In the genomic region with DNA sequence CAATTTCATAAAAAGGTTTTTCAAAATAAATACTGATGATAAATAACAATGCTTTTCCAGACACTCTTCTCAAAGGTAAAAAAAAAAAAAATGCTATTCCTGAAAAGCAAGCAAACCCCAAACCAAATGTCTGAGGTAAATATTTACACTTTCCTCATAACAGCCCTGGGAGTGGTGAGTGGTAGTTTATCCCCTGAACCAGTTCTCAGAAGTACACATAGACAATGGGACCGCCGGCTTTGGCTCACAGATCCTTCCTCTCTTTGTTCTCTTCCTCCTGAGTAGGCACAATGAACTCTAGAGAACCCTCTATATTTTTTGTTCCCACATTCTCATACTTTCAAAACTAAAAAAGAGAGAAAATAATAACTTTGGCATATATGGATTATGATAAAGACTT, we compare ENCODE assay signal across 25 mouse cellular contexts.
DNase-seq lines count a peak whose midpoint lies in the region; ATAC-seq and TF ChIP-seq lines count a peak whose summit lies in the region.
"Had no signal": no experiment of that assay in that cellular context is flagged by ENCODE, and none has a peak within 500 bp of the region (broad histone marks: within the 10 kb centered on the region; RNA-seq: fewer than 3 reads in every experiment).

No protein-coding gene starts in this region.

- no peak overlapping the region for H3K4me2 ChIP-seq in lung, embryonic 14.5 days
- H3K4me2 ChIP-seq: embryonic facial prominence, embryonic 12.5 days; embryonic facial prominence, embryonic 15.5 days; heart, embryonic 12.5 days; heart, embryonic 15.5 days; hindbrain, embryonic 13.5 days had no signal

- H3K27me3 ChIP-seq in lung, embryonic 14.5 days (ENCODE audit: insufficient read depth, low read length): no peaks in the 10 kb centered on the region
- H3K27me3 ChIP-seq: embryonic facial prominence, embryonic 12.5 days; embryonic facial prominence, embryonic 15.5 days; heart, embryonic 12.5 days; heart, embryonic 15.5 days; hindbrain, embryonic 13.5 days had no signal

- 34% methylated on average over 2 of the region's 2 CpGs for WGBS in lung, embryonic 14.5 days

- no peak overlapping the region for H3K4me3 ChIP-seq in lung, embryonic 14.5 days (ENCODE audit: low read depth, low read length)
- H3K4me3 ChIP-seq: embryonic facial prominence, embryonic 12.5 days; embryonic facial prominence, embryonic 15.5 days; heart, embryonic 12.5 days; heart, embryonic 15.5 days; hindbrain, embryonic 10.5 days; hindbrain, embryonic 13.5 days had no signal

- peak; percentile 26 for DNase-seq in kidney, postnatal 10 days
- DNase-seq in kidney, adult 18-20 months: no peak
- peak; percentile 35 for DNase-seq in lung, embryonic 14.5 days
- DNase-seq in lung, postnatal 25 days (ENCODE audit: low spot score): no peak
- DNase-seq in lung, postnatal 14 days: peak; percentile 26
- DNase-seq in ovary, postnatal 36 days (ENCODE audit: low spot score): no peak
- DNase-seq: adrenal gland, adult 2 months; adrenal gland, postnatal 14 days; cerebellum, adult 11 months; cerebellum, adult 2 months; cerebellum, adult 9-11 months; cerebellum, postnatal 25 days; forebrain, postnatal 0 days; gastrocnemius, postnatal 25 days; heart, adult 18-20 months; heart, postnatal 10 days; heart, postnatal 36 days had no signal

- no peak for TF ChIP-seq CTCF in lung, embryonic 14.5 days (IDR thresholded peaks at IDR 0.05; ENCODE audit: low read depth)

- no peak overlapping the region for H3K27ac ChIP-seq in lung, embryonic 14.5 days (ENCODE audit: low read depth)
- H3K27ac ChIP-seq: embryonic facial prominence, embryonic 12.5 days; embryonic facial prominence, embryonic 15.5 days; heart, embryonic 15.5 days; hindbrain, embryonic 10.5 days; hindbrain, embryonic 13.5 days had no signal

- H3K4me1 ChIP-seq in lung, embryonic 14.5 days (ENCODE audit: insufficient read depth): no peaks in the 10 kb centered on the region
- H3K4me1 ChIP-seq: embryonic facial prominence, embryonic 12.5 days; embryonic facial prominence, embryonic 15.5 days; heart, embryonic 12.5 days; heart, embryonic 15.5 days; hindbrain, embryonic 10.5 days; hindbrain, embryonic 13.5 days had no signal

- no peaks in the 10 kb centered on the region for H3K36me3 ChIP-seq in lung, embryonic 14.5 days (ENCODE audit: insufficient read depth)
- H3K36me3 ChIP-seq: embryonic facial prominence, embryonic 12.5 days; embryonic facial prominence, embryonic 15.5 days; heart, embryonic 12.5 days; heart, embryonic 15.5 days; hindbrain, embryonic 10.5 days; hindbrain, embryonic 13.5 days had no signal

- no peak overlapping the region for H3K9ac ChIP-seq in lung, embryonic 14.5 days
- H3K9ac ChIP-seq: embryonic facial prominence, embryonic 12.5 days; embryonic facial prominence, embryonic 15.5 days; forebrain, postnatal 0 days; heart, embryonic 12.5 days; heart, embryonic 15.5 days; hindbrain, embryonic 13.5 days had no signal

- ATAC-seq in lung, embryonic 14.5 days (ENCODE audit: insufficient read depth): no peak
- ATAC-seq: CD4-positive, CD25-positive, alpha-beta regulatory T cell, adult 4 months; forebrain, embryonic 14.5 days; forebrain, postnatal 0 days had no signal

- H3K9me3 ChIP-seq in lung, embryonic 14.5 days (ENCODE audit: low read depth, low read length): no peaks in the 10 kb centered on the region
- H3K9me3 ChIP-seq: embryonic facial prominence, embryonic 12.5 days; embryonic facial prominence, embryonic 15.5 days; heart, embryonic 15.5 days; hindbrain, embryonic 10.5 days; hindbrain, embryonic 13.5 days had no signal

Comparison
In these comparisons a context has a peak if more than half of its experiments do, and no peak if none do; other contexts are left out.
1. DNase-seq: peak in kidney, postnatal 10 days (single experiment), lung, embryonic 14.5 days (single experiment) and lung, postnatal 14 days (single experiment); none in kidney, adult 18-20 months (single experiment), lung, postnatal 25 days (single experiment) and ovary, postnatal 36 days (single experiment).